Mouse (Mus musculus) left cerebral cortex, adult 9 months (tissue): ENCODE measurements around the gene Fgg.
A peak's percentile ranks its signal among the peaks of the same experiment; 100 is the strongest.

ENCODE experiments used
- DNase-seq, 2 experiments: peaks; one replicate each; pipeline ENCODE4 v3.0.0; 2022; ENCODE audit warnings: low spot score in 2 of 2

Fgg gene

GRCm38 (mm10) chr3:83025475-83026301 is 18.2 kb downstream of the Fgg start, which contains the start of gene Fga:
Fga (plus strand) TSS chr3:83026076.
- DNase-seq = no peak

GRCm38 (mm10) chr3:83027546-83028251 is 20.2 kb downstream of the Fgg start:
- no peak for DNase-seq

GRCm38 (mm10) chr3:83030331-83030730 is 22.8 kb downstream of the Fgg start:
- DNase-seq = no peak

GRCm38 (mm10) chr3:83032746-83033308 is 25.3 kb downstream of the Fgg start:
- no peak for DNase-seq

GRCm38 (mm10) chr3:83033801-83034200 is 26.3 kb downstream of the Fgg start:
- DNase-seq = no peak

GRCm38 (mm10) chr3:83038865-83039264 is 31.3 kb downstream of the Fgg start:
- no peak for DNase-seq

GRCm38 (mm10) chr3:83039666-83040065 is 32.1 kb downstream of the Fgg start:
- no peak for DNase-seq

- DNase-seq = no peak
Observed at GRCm38 (mm10) chr3:83042451-83042850, 34.9 kb downstream of the Fgg start.

GRCm38 (mm10) chr3:83046649-83047048 is 39.1 kb downstream of the Fgg start:
- DNase-seq = no peak

- DNase-seq = no peak
Observed at GRCm38 (mm10) chr3:83049680-83050079, 42.2 kb downstream of the Fgg start, which contains the start of gene Fgb. Fgb (minus strand) TSS chr3:83049863.

- no peak for DNase-seq
Observed at GRCm38 (mm10) chr3:83050661-83051060, 43.1 kb downstream of the Fgg start.

GRCm38 (mm10) chr3:83052102-83052501 is 44.6 kb downstream of the Fgg start:
- no peak for DNase-seq

- DNase-seq = no peak
Observed at GRCm38 (mm10) chr3:83053126-83053525, 45.6 kb downstream of the Fgg start.

GRCm38 (mm10) chr3:83053758-83054157 is 46.2 kb downstream of the Fgg start:
- peak in 1 of 2 experiments; percentile 31 for DNase-seq

- DNase-seq = no peak
Observed at GRCm38 (mm10) chr3:83054759-83055158, 47.2 kb downstream of the Fgg start.

GRCm38 (mm10) chr3:83055281-83056038 is 47.9 kb downstream of the Fgg start, which contains the start of gene Plrg1:
Plrg1 (plus strand) TSS chr3:83055522.
- DNase-seq = peak; percentile 91 to 98

GRCm38 (mm10) chr3:83057046-83057445 is 49.5 kb downstream of the Fgg start:
- DNase-seq = no peak
